ENCODE assay signal across 19 mouse cellular contexts in genomic region chr11:57662231-57662630, GRCm38 (mm10). TPM values are rescaled to one million over a fixed set of nuclear protein-coding genes. Genes with fewer than 3 reads are reported as not detected.
DNase-seq lines count a peak whose midpoint lies in the region; ATAC-seq and TF ChIP-seq lines count a peak whose summit lies in the region.
"Had no signal": no experiment of that assay in that cellular context is flagged by ENCODE, and none has a peak within 500 bp of the region (broad histone marks: within the 10 kb centered on the region; RNA-seq: fewer than 3 reads in every experiment).

No protein-coding gene starts in this region.

- peak overlapping the region; percentile 41; the same call in 1 of the 2 replicates for H3K9ac ChIP-seq in liver, embryonic 13.5 days
- no peak overlapping the region for H3K9ac ChIP-seq in liver, postnatal 0 days (replicated peaks)
- H3K9ac ChIP-seq in MEL (ENCODE audit: control insufficient read depth, low read depth, low read length, poor library complexity, severe bottlenecking), result peak overlapping the region; percentile 9
- H3K9ac ChIP-seq: forebrain, postnatal 0 days; hindbrain, embryonic 12.5 days; midbrain, embryonic 15.5 days; stomach, embryonic 15.5 days had no signal

- H3K36me3 ChIP-seq in liver, embryonic 13.5 days, result peaks cover 22% of the 10 kb centered on the region
- no peaks in the 10 kb centered on the region for H3K36me3 ChIP-seq in liver, postnatal 0 days (replicated peaks; ENCODE audit: insufficient read depth, low read length)
- H3K36me3 ChIP-seq in MEL (ENCODE audit: control insufficient read depth in 1 of 2, insufficient read depth in 2 of 2, low read length in 2 of 2), result peaks cover 0 to 24% of the 10 kb centered on the region in 2 experiments; a peak in 2 of 4 replicates
- H3K36me3 ChIP-seq: forebrain, embryonic 10.5 days; heart, embryonic 10.5 days; hindbrain, embryonic 12.5 days; midbrain, embryonic 15.5 days; stomach, embryonic 15.5 days had no signal

- TF ChIP-seq CTCF in liver, postnatal 0 days (IDR thresholded peaks at IDR 0.05; ENCODE audit: low read depth), result no peak
- no peak for TF ChIP-seq CTCF in MEL (IDR thresholded peaks at IDR 0.05 in 2 of 3, conservative IDR thresholded peaks at IDR 0.05 in 1 of 3; ENCODE audit: control insufficient read depth in 1 of 3, insufficient read depth in 1 of 3, low read depth in 2 of 3, low read length in 3 of 3, poor library complexity in 1 of 3, severe bottlenecking in 1 of 3)
- no peak for TF ChIP-seq CTCF in gastrocnemius, adult 2 months (IDR thresholded peaks at IDR 0.05)

- ATAC-seq in liver, embryonic 13.5 days (ENCODE audit: low read depth), result no peak
- ATAC-seq in liver, postnatal 0 days, result no peak
- ATAC-seq: forebrain, postnatal 0 days; intestine, embryonic 16.5 days; midbrain, embryonic 15.5 days had no signal

- H3K27ac ChIP-seq in liver, embryonic 13.5 days, result peak overlapping the region; percentile 40; the same call in 1 of the 2 replicates
- no peak overlapping the region for H3K27ac ChIP-seq in liver, postnatal 0 days (ENCODE audit: low read depth)
- peak overlapping the region; percentile 91 for H3K27ac ChIP-seq in MEL (ENCODE audit: control insufficient read depth, low read depth, low read length)
- H3K27ac ChIP-seq in gastrocnemius, adult 2 months, result peak overlapping the region; percentile 32
- H3K27ac ChIP-seq: forebrain, embryonic 10.5 days; heart, embryonic 10.5 days; hindbrain, embryonic 12.5 days; left cerebral cortex, adult 2 months; midbrain, embryonic 15.5 days; stomach, embryonic 15.5 days had no signal

- TF ChIP-seq RAD21 in MEL (IDR thresholded peaks at IDR 0.05; ENCODE audit: low read depth, low read length), result no peak

- H3K9me3 ChIP-seq in liver, embryonic 13.5 days (replicated peaks), result no peaks in the 10 kb centered on the region
- no peaks in the 10 kb centered on the region for H3K9me3 ChIP-seq in liver, postnatal 0 days (ENCODE audit: low read length)
- no peaks in the 10 kb centered on the region for H3K9me3 ChIP-seq in MEL (replicated peaks; ENCODE audit: insufficient read depth, low read length)
- H3K9me3 ChIP-seq: forebrain, embryonic 10.5 days; heart, embryonic 10.5 days; hindbrain, embryonic 12.5 days; midbrain, embryonic 15.5 days; stomach, embryonic 15.5 days had no signal

- no peak overlapping the region for H3K4me3 ChIP-seq in liver, embryonic 13.5 days (replicated peaks)
- H3K4me3 ChIP-seq in liver, postnatal 0 days (ENCODE audit: low read depth, low read length), result no peak overlapping the region
- no peak overlapping the region for H3K4me3 ChIP-seq in MEL (ENCODE audit: control insufficient read depth in 1 of 2, insufficient read depth in 1 of 2, low read depth in 2 of 2, low read length in 2 of 2)
- H3K4me3 ChIP-seq in gastrocnemius, adult 2 months, result no peak overlapping the region
- H3K4me3 ChIP-seq: forebrain, embryonic 10.5 days; heart, embryonic 10.5 days; hindbrain, embryonic 12.5 days; left cerebral cortex, adult 2 months; midbrain, embryonic 15.5 days; myocyte; stomach, embryonic 15.5 days had no signal

- no peak overlapping the region for H3K4me2 ChIP-seq in liver, embryonic 13.5 days
- no peak overlapping the region for H3K4me2 ChIP-seq in liver, postnatal 0 days (ENCODE audit: low read depth, low read length)
- H3K4me2 ChIP-seq: hindbrain, embryonic 12.5 days; midbrain, embryonic 15.5 days; stomach, embryonic 15.5 days had no signal

- TF ChIP-seq EP300 in liver, postnatal 0 days (IDR thresholded peaks at IDR 0.05; ENCODE audit: low read depth), result no peak
- no peak for TF ChIP-seq EP300 in MEL (IDR thresholded peaks at IDR 0.05; ENCODE audit: low read depth in 1 of 2, low read length in 2 of 2)

- WGBS in liver, embryonic 13.5 days (ENCODE audit: insufficient replicate concordance), result 79% methylated on average over 4 of the region's 4 CpGs
- WGBS in liver, postnatal 0 days (ENCODE audit: insufficient replicate concordance), result 83% methylated on average over 4 of the region's 4 CpGs

- peaks cover 95% of the 10 kb centered on the region for H3K4me1 ChIP-seq in liver, embryonic 13.5 days (replicated peaks)
- H3K4me1 ChIP-seq in liver, postnatal 0 days (ENCODE audit: insufficient read depth), result peaks cover 32% of the 10 kb centered on the region
- peaks cover 28 to 32% of the 10 kb centered on the region in 2 experiments for H3K4me1 ChIP-seq in MEL (ENCODE audit: control insufficient read depth in 1 of 2, insufficient read depth in 2 of 2, low read length in 2 of 2)

- intact Hi-C loops in gastrocnemius, adult 2 months (cut with DNase I), result no loop called here

- peak; percentile 40 for DNase-seq in gastrocnemius, adult 18-20 months (ENCODE audit: low spot score)
- DNase-seq in gastrocnemius, postnatal 4 days (ENCODE audit: low spot score in 2 of 2), result no peak
- DNase-seq in liver, embryonic 13.5 days, result no peak
- DNase-seq in liver, postnatal 0 days, result no peak
- no peak for DNase-seq in MEL (ENCODE audit: low read depth, low spot score)
- peak; percentile 79 for DNase-seq in gastrocnemius, adult 2 months
- no peak for DNase-seq in layer of hippocampus, postnatal 36 days
- DNase-seq: adrenal gland, postnatal 10 days; forebrain, postnatal 0 days; kidney, postnatal 36 days; lung, postnatal 14 days had no signal

- TF ChIP-seq POLR2A in MEL (IDR thresholded peaks at IDR 0.05; ENCODE audit: control insufficient read depth in 1 of 2, insufficient read depth in 1 of 2, low read depth in 1 of 2, low read length in 2 of 2, poor library complexity in 1 of 2), result no peak

- peaks cover 10% of the 10 kb centered on the region for H3K79me2 ChIP-seq in MEL (ENCODE audit: control insufficient read depth, insufficient read depth, low read length, poor library complexity)

- H3K27me3 ChIP-seq in liver, embryonic 13.5 days, result no peaks in the 10 kb centered on the region
- no peaks in the 10 kb centered on the region for H3K27me3 ChIP-seq in liver, postnatal 0 days (ENCODE audit: insufficient read depth, low read length)
- H3K27me3 ChIP-seq in MEL (ENCODE audit: control insufficient read depth in 1 of 2, insufficient read depth in 2 of 2, low read length in 2 of 2), result no peaks in the 10 kb centered on the region
- H3K27me3 ChIP-seq: hindbrain, embryonic 12.5 days; midbrain, embryonic 15.5 days; stomach, embryonic 15.5 days had no signal

TF ChIP-seq in MEL, 35 proteins besides CTCF, POLR2A, EP300 and RAD21:
- TF ChIP-seq SIN3A (IDR thresholded peaks at IDR 0.05; ENCODE audit: low read length) (no peak), ZC3H11A (IDR thresholded peaks at IDR 0.05; ENCODE audit: low read depth, low read length) (no peak), USF1 (IDR thresholded peaks at IDR 0.05; ENCODE audit: low read depth, low read length) (no peak), USF2 (IDR thresholded peaks at IDR 0.05; ENCODE audit: borderline replicate concordance in 1 of 2, insufficient read depth in 1 of 2, low read depth in 1 of 2, low read length in 2 of 2) (no peak), GATA1 (IDR thresholded peaks at IDR 0.05; ENCODE audit: low read depth, low read length) (no peak), ZKSCAN1 (IDR thresholded peaks at IDR 0.05; ENCODE audit: low read depth, low read length) (no peak), JUND (IDR thresholded peaks at IDR 0.05; ENCODE audit: low read depth, low read length) (no peak), SMC3 (IDR thresholded peaks at IDR 0.05; ENCODE audit: low read depth, low read length) (no peak), ELF1 (IDR thresholded peaks at IDR 0.05; ENCODE audit: low read depth, low read length) (no peak), HCFC1 (IDR thresholded peaks at IDR 0.05; ENCODE audit: low read depth, low read length) (no peak), NRF1 (IDR thresholded peaks at IDR 0.05; ENCODE audit: insufficient read depth, low read depth, low read length, poor library complexity, severe bottlenecking) (no peak), MYC (IDR thresholded peaks at IDR 0.05; ENCODE audit: low read depth, low read length) (no peak)

RNA-seq across cellular contexts. Expression of gene Galnt10, which starts 17.0 kb away (rescaled TPM):
- 1 to 10 TPM; 4.0 to 4.2 TPM for total RNA-seq in gastrocnemius, adult 18-20 months (2021)
- 10 to 100 TPM; 16.9 to 18.8 TPM for total RNA-seq in gastrocnemius, postnatal 4 days (2021)
- 23.6 and 27.5 TPM in 2 replicates for polyA plus RNA-seq in liver, embryonic 13.5 days (2015; fragmentation: Nextera tagmentation; extraction: Ambion mirVana)
- polyA plus RNA-seq in liver, postnatal 0 days (2015; fragmentation: Nextera tagmentation; extraction: Ambion mirVana), result 6.5 and 8.2 TPM in 2 replicates
- total RNA-seq in MEL (2012; rRNA removed), result 23.5 and 27.4 TPM in 2 replicates
- polyA plus RNA-seq in MEL (2012; ENCODE audit: insufficient read depth in 1 of 2, insufficient read length in 2 of 2, low read depth in 1 of 2, low replicate concordance in 2 of 2, missing spikeins in 1 of 2), result 10 to 100 TPM in 1 of 2 experiments, not detected in 1; 26.7 TPM
- total RNA-seq in gastrocnemius, adult 2 months (2021), result 1 to 10 TPM; 5.1 to 6.4 TPM
- total RNA-seq in layer of hippocampus, postnatal 36 days (2021), result 1 to 10 TPM; 6.9 to 7.3 TPM

Comparison
In these comparisons a context has a peak if more than half of its experiments do, and no peak if none do; other contexts are left out.
1. DNase-seq: peak in gastrocnemius, adult 18-20 months (single experiment) and gastrocnemius, adult 2 months (single experiment); none in gastrocnemius, postnatal 4 days (0 of 2), liver, embryonic 13.5 days (single experiment), liver, postnatal 0 days (single experiment), MEL (single experiment) and layer of hippocampus, postnatal 36 days (0 of 2).